Mouse (Mus musculus) mesoderm, embryonic 11.5 days (tissue): ENCODE data around the gene C330021F23Rik.
"Not testable (repeated sequence)": the region's sequence is repeated elsewhere in the genome, so short reads cannot be mapped to it uniquely, and the experiment has no call there.

Experiments used
- DNase-seq: peaks from one replicate; pipeline ENCODE4 v3.0.0-alpha.2; 2012; ENCODE audit warnings: low read depth, low spot score

Gene C330021F23Rik

DNA sequence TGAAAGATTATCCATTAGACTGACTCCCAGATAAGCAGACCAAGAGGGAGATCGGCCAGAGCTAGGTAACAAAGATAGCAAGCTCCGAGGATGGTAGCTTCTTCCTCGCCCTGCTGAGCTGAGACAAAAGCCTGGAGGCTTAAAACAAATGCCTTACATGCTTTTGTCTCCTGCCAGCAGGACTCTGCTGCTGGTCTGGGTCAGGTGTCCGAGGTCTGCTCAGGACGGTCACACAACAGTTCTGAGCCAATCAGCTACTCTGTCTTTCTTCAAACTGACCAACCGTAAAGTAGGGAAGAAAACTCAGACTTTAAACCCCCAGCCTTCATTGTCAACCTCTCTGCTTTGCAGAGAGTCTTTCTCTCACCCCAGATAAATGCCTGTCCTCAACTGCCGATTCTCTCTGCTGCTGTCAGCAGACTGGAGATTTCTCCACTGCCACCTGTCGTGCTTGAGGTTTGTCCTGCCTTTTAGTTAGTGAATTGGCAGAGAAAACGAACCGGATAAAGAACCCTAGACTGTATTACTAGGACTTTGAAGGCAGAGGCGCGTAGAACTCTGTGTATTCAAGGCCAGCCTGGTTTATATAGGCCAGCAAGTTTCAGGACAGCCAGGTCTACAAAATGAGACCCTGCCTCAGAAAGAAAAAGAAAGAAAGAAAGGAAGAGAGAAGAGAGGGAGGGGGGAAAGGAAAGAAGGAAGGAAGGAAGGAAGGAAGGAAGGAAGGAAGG is at the start of gene C330021F23Rik:
C330021F23Rik (plus strand) TSS at position 350 of the 731 bp plus-strand sequence.
- peak; percentile 61 for DNase-seq

- DNase-seq = no peak
Measured at GRCm38 (mm10) chr8:3522007-3522697, 45.6 kb upstream of the C330021F23Rik start.

- no peak for DNase-seq
Measured at GRCm38 (mm10) chr8:3530816-3531215, 37.0 kb upstream of the C330021F23Rik start.

GRCm38 (mm10) chr8:3531936-3532335 is 35.9 kb upstream of the C330021F23Rik start:
- no peak for DNase-seq

- DNase-seq = no peak
Measured at GRCm38 (mm10) chr8:3536053-3536841, 31.5 kb upstream of the C330021F23Rik start.

- no peak for DNase-seq
Measured at GRCm38 (mm10) chr8:3536940-3537339, 30.9 kb upstream of the C330021F23Rik start.

DNA sequence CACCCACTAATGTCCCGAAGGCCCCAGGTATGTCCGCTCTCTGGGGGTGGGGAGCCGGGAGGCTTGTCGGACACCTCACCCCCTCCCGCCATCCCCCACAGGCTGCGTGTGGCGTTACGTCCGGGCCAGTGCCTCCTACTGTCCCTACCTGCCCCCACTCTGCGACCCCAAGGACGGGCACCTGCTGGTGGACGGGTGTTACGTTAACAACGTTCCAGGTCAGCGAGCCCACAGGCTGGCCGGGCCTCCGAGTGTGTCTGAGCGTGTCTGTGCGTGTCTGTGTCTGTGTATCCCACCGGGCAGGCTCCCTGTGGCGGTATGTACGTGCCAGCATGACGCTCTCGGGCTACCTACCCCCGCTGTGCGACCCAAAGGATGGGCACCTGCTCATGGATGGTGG is 30.1 kb upstream of the C330021F23Rik start:
- DNase-seq = no peak

GRCm38 (mm10) chr8:3539146-3539545 is 28.6 kb upstream of the C330021F23Rik start:
- no peak for DNase-seq

DNA sequence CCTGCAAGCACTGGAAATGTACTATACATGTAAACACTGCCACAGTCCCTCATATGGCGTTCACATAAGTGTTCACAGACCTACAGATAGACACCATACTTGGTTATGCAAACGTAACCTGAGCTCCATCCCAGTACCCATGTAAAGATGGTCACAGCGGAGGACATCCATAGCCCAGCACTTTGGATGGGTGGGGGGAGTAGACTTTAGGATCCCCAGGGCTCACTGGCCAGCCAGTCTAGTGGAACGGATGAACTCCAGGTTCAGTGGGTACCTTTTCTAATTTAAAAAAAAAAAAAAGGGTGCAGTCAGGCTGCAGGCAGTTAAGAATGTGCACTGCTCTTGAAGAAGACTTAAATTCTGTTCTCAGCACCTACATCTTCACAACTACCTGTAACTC is 27.7 kb upstream of the C330021F23Rik start:
- no peak for DNase-seq

GRCm38 (mm10) chr8:3546511-3546910 is 21.3 kb upstream of the C330021F23Rik start:
- no peak for DNase-seq

GRCm38 (mm10) chr8:3552240-3552639 is 15.6 kb upstream of the C330021F23Rik start:
- no peak for DNase-seq

GRCm38 (mm10) chr8:3556114-3556513 is 11.7 kb upstream of the C330021F23Rik start:
- DNase-seq = peak; percentile 15

DNA sequence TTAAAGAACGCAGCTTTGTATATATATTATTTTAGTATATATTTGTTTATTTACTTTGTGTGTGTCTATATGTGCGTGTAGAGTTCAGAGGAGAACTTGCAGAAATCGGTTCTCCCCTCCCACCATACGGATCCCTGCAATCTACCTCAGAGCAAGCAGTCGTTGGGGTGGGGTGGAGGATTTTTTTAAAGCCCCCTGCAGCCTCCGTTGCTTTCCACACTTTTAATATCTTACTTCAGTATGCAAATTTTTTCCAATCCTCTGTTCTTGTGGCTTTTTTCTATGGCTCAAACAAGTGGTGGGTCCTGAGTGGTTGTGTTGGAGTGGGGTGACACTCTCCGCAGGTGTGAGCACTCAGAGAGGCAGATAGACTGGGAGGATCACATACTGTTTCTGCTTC is 588 bp downstream of the C330021F23Rik start:
- DNase-seq = no peak

GRCm38 (mm10) chr8:3569784-3570183 is 2.0 kb downstream of the C330021F23Rik start:
- no peak for DNase-seq

- DNase-seq = no peak
Measured at GRCm38 (mm10) chr8:3574546-3574945, 6.8 kb downstream of the C330021F23Rik start.

DNA sequence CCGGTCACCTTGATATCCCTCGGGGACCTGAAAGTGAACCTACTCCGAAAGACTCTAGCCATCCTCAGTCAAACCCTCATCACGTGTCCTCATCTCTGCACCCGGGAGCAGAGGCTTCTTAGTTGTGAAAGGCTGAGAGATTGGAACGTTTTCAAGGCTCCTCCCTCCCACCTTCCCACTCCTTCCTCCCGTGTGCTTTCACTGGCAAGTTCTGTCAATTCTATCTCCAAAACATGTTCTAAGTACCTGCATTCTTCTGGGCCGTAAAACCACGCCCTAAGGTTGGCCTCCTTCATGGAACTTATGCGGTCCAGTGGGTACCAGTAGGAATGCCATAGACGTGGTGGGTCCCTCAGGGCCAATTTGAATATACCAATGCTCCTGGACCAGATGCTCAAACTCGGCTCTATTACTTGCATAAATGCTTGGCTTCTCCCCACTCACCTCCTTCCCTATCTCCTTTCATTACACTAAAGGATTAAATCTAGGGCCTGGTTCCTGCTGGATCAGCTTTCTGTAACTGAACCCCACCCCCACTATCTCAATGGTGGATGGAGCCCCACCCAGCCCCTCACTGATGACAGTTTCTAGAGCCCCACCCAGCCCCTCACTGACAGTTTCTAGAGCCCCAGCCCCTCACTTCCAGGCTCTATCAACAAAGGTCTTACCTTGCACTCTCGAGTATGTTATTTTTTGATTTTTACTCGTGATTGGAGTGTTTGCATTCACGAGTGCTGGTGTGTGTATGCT is 8.6 kb downstream of the C330021F23Rik start:
- DNase-seq = no peak

DNA sequence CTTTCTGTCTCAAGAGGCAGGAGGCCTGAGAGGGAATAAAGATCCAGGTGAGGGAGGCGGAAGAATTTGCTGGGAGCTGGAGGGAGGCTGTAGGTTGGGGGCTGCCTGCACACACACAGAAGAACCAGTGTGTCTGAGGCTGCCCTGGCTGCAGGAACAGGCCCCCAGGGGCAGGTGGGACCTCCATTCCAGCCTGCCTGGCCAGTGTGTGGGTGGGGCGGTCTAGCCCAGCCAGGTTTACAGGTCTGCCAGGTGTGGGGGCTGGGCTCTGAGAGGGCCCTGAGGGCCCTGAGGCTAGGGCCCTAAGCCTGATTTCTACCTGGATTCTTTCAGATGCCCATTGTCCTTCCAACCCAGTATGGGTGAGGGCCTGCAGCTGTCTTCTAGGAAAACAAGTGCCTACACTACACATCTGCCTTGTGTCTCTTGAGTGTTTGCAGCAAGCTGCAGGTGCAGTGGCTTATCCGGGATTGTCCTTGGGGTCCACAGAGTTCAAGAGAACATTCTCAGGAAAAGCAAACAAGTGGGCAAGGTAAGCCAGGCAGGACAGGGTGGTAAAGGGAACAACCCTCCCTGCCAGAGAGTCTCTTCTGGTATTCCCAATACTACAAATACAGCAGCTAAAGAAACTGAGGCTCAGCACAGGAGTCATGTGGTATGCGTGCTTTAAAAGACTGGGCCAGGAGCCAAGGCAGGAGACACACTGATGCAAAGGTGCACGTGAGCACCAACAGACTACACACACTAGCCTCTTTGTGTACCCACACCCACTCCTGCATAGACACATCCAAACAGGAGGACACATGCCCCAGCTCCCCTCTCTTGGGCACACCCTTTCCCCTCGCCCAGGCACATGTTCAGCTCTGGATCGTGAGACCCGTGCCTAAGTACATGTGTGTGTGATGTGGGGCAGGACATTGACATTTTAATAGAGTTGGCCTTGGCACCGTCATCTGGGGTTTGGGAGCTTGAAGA is 11.9 kb downstream of the C330021F23Rik start:
- no peak for DNase-seq

- not testable (repeated sequence) for DNase-seq
Measured at GRCm38 (mm10) chr8:3581961-3582360, 14.2 kb downstream of the C330021F23Rik start.

- no peak for DNase-seq
Measured at GRCm38 (mm10) chr8:3586452-3586851, 18.7 kb downstream of the C330021F23Rik start.

- DNase-seq = no peak
Measured at GRCm38 (mm10) chr8:3586993-3587390, 19.2 kb downstream of the C330021F23Rik start, which contains the start of gene Camsap3. Camsap3 (plus strand) TSS chr8:3587293.
